Mouse (Mus musculus): ENCODE measurements around the gene Fndc10. TPM values are rescaled to one million over a fixed set of nuclear protein-coding genes. Genes with fewer than 3 reads are reported as not detected.
"Not testable (repeated sequence)": the region's sequence is repeated elsewhere in the genome, so short reads cannot be mapped to it uniquely, and the experiment has no call there.

Gene Fndc10
- polyA plus RNA-seq (2014; fragmentation: Nextera tagmentation; extraction: Ambion mirVana), result 1.1 and 1.4 TPM in 2 replicates

GRCm38 (mm10) chr4:155694111-155694481 is at the start of gene Fndc10:
Fndc10 (plus strand) TSS chr4:155694342.
- no peaks in the 10 kb centered on the region for H3K9me3 ChIP-seq (replicated peaks; ENCODE audit: control insufficient read depth, low read length)
- H3K9ac ChIP-seq (ENCODE audit: low read depth, low read length), result peak within 1 kb of the TSS; percentile 69
- peak within 1 kb of the TSS; percentile 89 for H3K4me2 ChIP-seq
- 1% methylated on average over 39 of the region's 47 CpGs for WGBS (ENCODE audit: insufficient replicate concordance)
- no peaks in the 10 kb centered on the region for H3K4me1 ChIP-seq (ENCODE audit: control insufficient read depth, insufficient read depth, low read length)
- ATAC-seq (replicated peaks; ENCODE audit: insufficient number of reproducible peaks, low FRiP score, low TSS enrichment), result peak; percentile 60; the same call in 1 of the 2 replicates
- no peak within 1 kb of the TSS for H3K27ac ChIP-seq (ENCODE audit: low read depth, low read length)
- H3K36me3 ChIP-seq (ENCODE audit: control insufficient read depth, insufficient read depth, low read length), result no peaks in the 10 kb centered on the region
- peaks cover 24% of the 10 kb centered on the region for H3K27me3 ChIP-seq (ENCODE audit: control insufficient read depth, insufficient read depth, low read length)
- peak within 1 kb of the TSS; percentile 78 for H3K4me3 ChIP-seq (ENCODE audit: low read depth, low read length)

- not testable (repeated sequence) for H3K27me3 ChIP-seq (ENCODE audit: control insufficient read depth, insufficient read depth, low read length); H3K4me1 ChIP-seq (ENCODE audit: control insufficient read depth, insufficient read depth, low read length); H3K4me2 ChIP-seq; ATAC-seq (replicated peaks; ENCODE audit: insufficient number of reproducible peaks, low FRiP score, low TSS enrichment); H3K9ac ChIP-seq (ENCODE audit: low read depth, low read length); H3K27ac ChIP-seq (ENCODE audit: low read depth, low read length); H3K4me3 ChIP-seq (ENCODE audit: low read depth, low read length); H3K9me3 ChIP-seq (replicated peaks; ENCODE audit: control insufficient read depth, low read length)
- WGBS (ENCODE audit: insufficient replicate concordance), result 97% methylated on average over 2 of the region's 2 CpGs
- H3K36me3 ChIP-seq (ENCODE audit: control insufficient read depth, insufficient read depth, low read length), result peaks cover 61% of the 10 kb centered on the region
Observed at GRCm38 (mm10) chr4:155645308-155645707, 48.8 kb upstream of the Fndc10 start, which contains the start of gene Gm10563. Gm10563 (minus strand) TSS chr4:155645408.

- Histone ChIP-seq H3K4me1 (ENCODE audit: control insufficient read depth, insufficient read depth, low read length) (peaks cover 2% of the 10 kb centered on the region; the same call in 1 of the 2 replicates), H3K4me3 (ENCODE audit: low read depth, low read length) (no peak overlapping the region), H3K27me3 (ENCODE audit: control insufficient read depth, insufficient read depth, low read length) (no peaks in the 10 kb centered on the region), H3K9ac (ENCODE audit: low read depth, low read length) (no peak overlapping the region), H3K27ac (ENCODE audit: low read depth, low read length) (no peak overlapping the region), H3K36me3 (ENCODE audit: control insufficient read depth, insufficient read depth, low read length) (peaks cover 61% of the 10 kb centered on the region), H3K9me3 (replicated peaks; ENCODE audit: control insufficient read depth, low read length) (no peaks in the 10 kb centered on the region), H3K4me2 (no peak overlapping the region)
- no peak for ATAC-seq (replicated peaks; ENCODE audit: insufficient number of reproducible peaks, low FRiP score, low TSS enrichment)
- WGBS (ENCODE audit: insufficient replicate concordance), result 83% methylated on average over 5 of the region's 5 CpGs
Observed at GRCm38 (mm10) chr4:155645721-155646120, 48.4 kb upstream of the Fndc10 start.

- Histone ChIP-seq H3K9ac (ENCODE audit: low read depth, low read length) (no peak overlapping the region), H3K4me3 (ENCODE audit: low read depth, low read length) (no peak overlapping the region), H3K4me1 (ENCODE audit: control insufficient read depth, insufficient read depth, low read length) (peaks cover 29% of the 10 kb centered on the region), H3K27me3 (ENCODE audit: control insufficient read depth, insufficient read depth, low read length) (peaks cover 14% of the 10 kb centered on the region), H3K36me3 (ENCODE audit: control insufficient read depth, insufficient read depth, low read length) (peaks cover 39% of the 10 kb centered on the region), H3K27ac (ENCODE audit: low read depth, low read length) (no peak overlapping the region), H3K4me2 (no peak overlapping the region), H3K9me3 (replicated peaks; ENCODE audit: control insufficient read depth, low read length) (no peaks in the 10 kb centered on the region)
- ATAC-seq (replicated peaks; ENCODE audit: insufficient number of reproducible peaks, low FRiP score, low TSS enrichment), result no peak
- WGBS (ENCODE audit: insufficient replicate concordance), result 88% methylated on average over 11 of the region's 11 CpGs
Observed at GRCm38 (mm10) chr4:155649355-155649754, 44.8 kb upstream of the Fndc10 start.

GRCm38 (mm10) chr4:155651553-155652269 is 42.4 kb upstream of the Fndc10 start:
- Histone ChIP-seq H3K4me1 (ENCODE audit: control insufficient read depth, insufficient read depth, low read length) (peaks cover 40% of the 10 kb centered on the region), H3K9ac (ENCODE audit: low read depth, low read length) (peak overlapping the region; percentile 43; the same call in 1 of the 2 replicates), H3K36me3 (ENCODE audit: control insufficient read depth, insufficient read depth, low read length) (peaks cover 41% of the 10 kb centered on the region), H3K9me3 (replicated peaks; ENCODE audit: control insufficient read depth, low read length) (no peaks in the 10 kb centered on the region), H3K4me3 (ENCODE audit: low read depth, low read length) (peak overlapping the region; percentile 46; the same call in 1 of the 2 replicates), H3K27me3 (ENCODE audit: control insufficient read depth, insufficient read depth, low read length) (peaks cover 30% of the 10 kb centered on the region), H3K4me2 (peak overlapping the region; percentile 77), H3K27ac (ENCODE audit: low read depth, low read length) (peak overlapping the region; percentile 89)
- WGBS (ENCODE audit: insufficient replicate concordance), result 51% methylated on average over 15 of the region's 15 CpGs
- peak; percentile 45; the same call in 1 of the 2 replicates for ATAC-seq (replicated peaks; ENCODE audit: insufficient number of reproducible peaks, low FRiP score, low TSS enrichment)

- no peak for ATAC-seq (replicated peaks; ENCODE audit: insufficient number of reproducible peaks, low FRiP score, low TSS enrichment)
- Histone ChIP-seq H3K4me3 (ENCODE audit: low read depth, low read length) (peak overlapping the region; percentile 46), H3K4me1 (ENCODE audit: control insufficient read depth, insufficient read depth, low read length) (peaks cover 40% of the 10 kb centered on the region), H3K9ac (ENCODE audit: low read depth, low read length) (peak overlapping the region; percentile 74), H3K27me3 (ENCODE audit: control insufficient read depth, insufficient read depth, low read length) (peaks cover 30% of the 10 kb centered on the region), H3K27ac (ENCODE audit: low read depth, low read length) (peak overlapping the region; percentile 89), H3K4me2 (peak overlapping the region; percentile 77), H3K9me3 (replicated peaks; ENCODE audit: control insufficient read depth, low read length) (no peaks in the 10 kb centered on the region), H3K36me3 (ENCODE audit: control insufficient read depth, insufficient read depth, low read length) (peaks cover 37% of the 10 kb centered on the region)
- WGBS (ENCODE audit: insufficient replicate concordance), result 17% methylated on average over 36 of the region's 36 CpGs
Observed at GRCm38 (mm10) chr4:155652283-155653085, 41.7 kb upstream of the Fndc10 start.

- no peaks in the 10 kb centered on the region for H3K9me3 ChIP-seq (replicated peaks; ENCODE audit: control insufficient read depth, low read length)
- peak; percentile 29; the same call in 1 of the 2 replicates for ATAC-seq (replicated peaks; ENCODE audit: insufficient number of reproducible peaks, low FRiP score, low TSS enrichment)
- peak within 1 kb of the TSS; percentile 74 for H3K9ac ChIP-seq (ENCODE audit: low read depth, low read length)
- WGBS (ENCODE audit: insufficient replicate concordance), result 1% methylated on average over 33 of the region's 33 CpGs
- peak within 1 kb of the TSS; percentile 46 for H3K4me3 ChIP-seq (ENCODE audit: low read depth, low read length)
- peaks cover 40% of the 10 kb centered on the region for H3K4me1 ChIP-seq (ENCODE audit: control insufficient read depth, insufficient read depth, low read length)
- H3K4me2 ChIP-seq, result peak within 1 kb of the TSS; percentile 77
- H3K27ac ChIP-seq (ENCODE audit: low read depth, low read length), result peak within 1 kb of the TSS; percentile 89
- H3K27me3 ChIP-seq (ENCODE audit: control insufficient read depth, insufficient read depth, low read length), result peaks cover 30% of the 10 kb centered on the region
- H3K36me3 ChIP-seq (ENCODE audit: control insufficient read depth, insufficient read depth, low read length), result peaks cover 31% of the 10 kb centered on the region
Observed at GRCm38 (mm10) chr4:155653086-155653450, 41.1 kb upstream of the Fndc10 start, which contains the start of gene Mmp23. Mmp23 (minus strand) TSS chr4:155653384.

- peak overlapping the region; percentile 89 for H3K27ac ChIP-seq (ENCODE audit: low read depth, low read length)
- peaks cover 26% of the 10 kb centered on the region for H3K36me3 ChIP-seq (ENCODE audit: control insufficient read depth, insufficient read depth, low read length)
- 2% methylated on average over 31 of the region's 31 CpGs for WGBS (ENCODE audit: insufficient replicate concordance)
- peaks cover 40% of the 10 kb centered on the region for H3K4me1 ChIP-seq (ENCODE audit: control insufficient read depth, insufficient read depth, low read length)
- H3K9me3 ChIP-seq (replicated peaks; ENCODE audit: control insufficient read depth, low read length), result no peaks in the 10 kb centered on the region
- H3K4me3 ChIP-seq (ENCODE audit: low read depth, low read length), result peak overlapping the region; percentile 46
- H3K27me3 ChIP-seq (ENCODE audit: control insufficient read depth, insufficient read depth, low read length), result peaks cover 30% of the 10 kb centered on the region
- peak overlapping the region; percentile 77 for H3K4me2 ChIP-seq
- ATAC-seq (replicated peaks; ENCODE audit: insufficient number of reproducible peaks, low FRiP score, low TSS enrichment), result no peak
- peak overlapping the region; percentile 74 for H3K9ac ChIP-seq (ENCODE audit: low read depth, low read length)
Observed at GRCm38 (mm10) chr4:155653451-155654182, 40.5 kb upstream of the Fndc10 start.
